Mouse (Mus musculus) kidney, postnatal 36 days (tissue): Measurements from ENCODE around the gene Dlk2.

Source experiments
- DNase-seq, 2 experiments: peaks; one replicate each; pipeline ENCODE4 v3.0.0; 2021 to 2022; ENCODE audit warnings: mixed read lengths in 2 of 2

Dlk2 gene

DNA sequence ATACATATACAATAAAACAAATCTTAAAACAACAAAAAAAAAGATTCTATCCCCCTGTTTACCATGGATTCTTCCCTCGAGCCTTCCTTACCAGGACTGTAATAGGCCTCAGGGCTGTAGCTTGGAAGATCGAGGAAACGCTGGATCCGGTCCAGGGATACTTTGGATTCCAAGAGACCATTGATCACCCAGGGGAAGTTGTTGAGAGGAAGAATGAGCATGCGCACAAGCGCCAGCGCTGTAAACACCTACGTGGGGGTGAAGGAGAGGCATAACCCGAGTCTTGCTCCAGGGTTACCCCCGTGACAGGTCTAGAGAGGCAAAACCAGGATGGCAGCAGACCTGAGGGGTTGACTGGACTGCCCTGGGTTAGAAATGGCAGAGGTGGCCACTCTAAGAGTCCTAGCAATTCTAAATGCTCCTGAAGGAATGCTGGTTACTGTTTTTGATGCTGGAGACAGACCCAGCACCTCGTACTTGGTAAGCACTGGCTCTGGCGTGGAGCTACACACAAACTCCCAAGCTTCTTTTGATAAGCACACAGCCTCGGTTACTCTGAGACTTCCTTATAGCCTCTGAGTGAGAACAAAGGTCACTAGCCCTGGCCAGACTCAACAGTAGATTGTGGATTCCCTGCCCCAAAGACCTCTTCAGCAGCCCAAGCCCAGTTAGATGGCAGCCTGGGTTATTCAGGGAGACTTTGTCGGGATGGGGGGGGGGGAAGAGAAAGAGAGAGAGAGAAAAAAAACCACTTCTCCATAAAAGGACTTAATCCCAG lies 25.0 kb downstream of the Dlk2 start:
- DNase-seq: peak in 1 of 2 experiments; percentile 42

DNA sequence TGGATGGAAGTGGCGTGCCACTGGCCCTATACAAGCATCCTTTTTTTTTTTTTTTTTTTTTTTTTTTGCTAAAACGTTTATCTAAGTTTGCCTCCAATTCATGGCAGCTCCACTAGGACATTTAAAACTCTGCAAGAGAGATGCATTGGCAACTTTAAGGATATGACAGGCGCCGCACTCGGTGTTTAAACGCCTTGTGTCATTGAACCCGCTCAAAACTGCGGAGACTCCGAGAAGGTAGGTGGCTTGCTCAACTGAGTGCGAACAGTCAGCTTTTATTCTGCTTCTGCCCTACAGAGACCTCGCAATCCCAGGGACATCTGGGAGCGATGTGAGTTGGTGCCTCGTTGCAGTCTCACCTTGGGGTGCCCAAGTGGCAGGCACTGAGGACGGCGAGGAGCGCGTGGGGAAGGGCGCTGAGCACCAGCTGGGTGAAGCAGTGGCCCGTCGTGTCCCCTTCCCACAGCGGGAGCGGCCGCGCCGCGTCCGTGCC lies 30.2 kb downstream of the Dlk2 start:
- no peak for DNase-seq

DNA sequence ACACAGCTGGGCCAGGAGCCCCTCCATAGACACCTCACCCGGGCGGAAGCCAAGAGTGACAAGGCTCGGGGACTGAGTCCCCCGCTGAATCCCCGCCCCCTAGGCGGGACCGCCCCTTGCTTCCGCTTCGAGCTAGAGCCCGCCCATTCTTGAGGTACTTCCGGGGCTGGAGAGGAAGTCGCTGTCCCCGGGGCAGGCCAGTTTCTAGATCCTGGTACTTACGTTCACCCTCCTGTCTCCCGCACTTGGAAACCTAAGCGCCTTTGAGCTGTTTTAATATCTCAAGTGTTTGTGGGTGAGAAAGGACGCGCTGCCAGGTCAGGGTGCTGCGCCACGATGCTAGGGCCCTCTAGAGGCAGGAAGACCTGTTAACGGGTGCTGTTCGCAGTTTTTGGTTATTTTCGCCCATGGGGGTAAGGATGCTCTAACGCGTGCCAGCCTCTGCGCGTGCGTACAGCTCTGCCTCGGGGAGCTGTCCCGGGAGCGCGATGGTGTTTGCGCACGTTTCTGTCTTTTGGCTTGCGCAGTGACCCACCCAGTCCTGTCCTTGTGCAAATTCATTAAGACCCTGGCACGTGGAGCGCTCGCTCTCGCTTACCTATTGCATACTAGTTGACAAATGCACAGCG lies 30.8 kb downstream of the Dlk2 start, which contains the start of gene Abcc10:
Abcc10 (minus strand) TSS at position 447 of the 629 bp plus-strand sequence.
- peak; percentile 97 to 98 for DNase-seq

DNA sequence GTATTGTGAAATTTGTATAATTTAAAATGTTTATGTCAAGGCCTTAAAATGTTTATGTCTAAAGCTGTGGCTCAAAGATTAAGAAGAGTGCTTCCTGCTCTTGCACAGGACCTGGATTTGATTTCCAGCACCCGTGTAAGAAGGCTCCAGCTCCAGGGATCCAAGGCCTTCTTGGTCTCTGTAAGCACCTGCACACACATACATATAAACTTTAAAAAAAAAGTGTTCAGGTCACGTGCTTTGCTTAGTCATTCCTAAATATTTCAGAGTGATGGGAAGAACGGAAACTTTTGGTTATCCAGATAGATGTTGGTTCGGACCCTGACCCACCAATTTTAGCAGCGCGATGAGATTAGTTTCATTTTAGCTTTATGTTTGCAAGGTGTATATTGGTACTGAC lies 31.5 kb downstream of the Dlk2 start:
- no peak for DNase-seq

DNA sequence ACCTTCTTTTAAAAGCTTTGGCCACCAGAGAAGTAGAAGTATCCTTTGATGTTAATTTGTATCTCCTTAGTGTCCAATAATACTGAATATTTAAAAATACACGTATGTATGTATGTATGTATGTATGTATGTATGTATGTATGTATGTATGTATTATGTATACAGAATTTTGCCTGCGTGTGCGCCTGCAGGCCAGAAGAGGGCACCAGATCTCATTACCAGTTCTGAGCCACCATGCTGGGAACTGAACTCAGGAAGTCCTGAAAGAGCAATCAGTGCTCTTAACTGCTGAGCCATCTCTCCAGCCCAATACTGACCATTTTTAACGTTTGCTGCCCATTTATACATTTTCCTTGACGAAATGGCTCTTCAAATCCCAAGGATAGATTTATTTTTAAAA lies 39.3 kb downstream of the Dlk2 start:
- peak in 1 of 2 experiments; percentile 36 for DNase-seq

DNA sequence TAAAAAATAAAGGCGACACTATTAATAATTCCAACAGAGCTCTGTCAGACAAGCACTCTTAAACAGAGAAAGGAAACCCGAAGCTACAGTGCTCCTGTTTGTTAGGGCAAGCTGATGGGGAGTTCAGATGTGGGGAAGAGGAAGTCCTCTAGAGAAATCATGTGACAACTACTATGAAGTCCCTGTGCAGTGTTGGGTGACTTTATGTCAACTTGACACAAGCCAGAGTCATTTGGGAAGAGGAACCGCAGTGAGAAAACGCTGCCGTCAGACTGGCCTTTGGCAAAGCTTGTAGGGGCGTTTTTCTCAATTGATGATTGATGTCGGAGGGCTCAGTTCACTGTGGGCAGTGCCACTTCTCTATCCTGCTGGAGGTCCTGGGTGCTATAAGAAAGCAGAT lies 44.0 kb downstream of the Dlk2 start:
- DNase-seq: no peak

DNA sequence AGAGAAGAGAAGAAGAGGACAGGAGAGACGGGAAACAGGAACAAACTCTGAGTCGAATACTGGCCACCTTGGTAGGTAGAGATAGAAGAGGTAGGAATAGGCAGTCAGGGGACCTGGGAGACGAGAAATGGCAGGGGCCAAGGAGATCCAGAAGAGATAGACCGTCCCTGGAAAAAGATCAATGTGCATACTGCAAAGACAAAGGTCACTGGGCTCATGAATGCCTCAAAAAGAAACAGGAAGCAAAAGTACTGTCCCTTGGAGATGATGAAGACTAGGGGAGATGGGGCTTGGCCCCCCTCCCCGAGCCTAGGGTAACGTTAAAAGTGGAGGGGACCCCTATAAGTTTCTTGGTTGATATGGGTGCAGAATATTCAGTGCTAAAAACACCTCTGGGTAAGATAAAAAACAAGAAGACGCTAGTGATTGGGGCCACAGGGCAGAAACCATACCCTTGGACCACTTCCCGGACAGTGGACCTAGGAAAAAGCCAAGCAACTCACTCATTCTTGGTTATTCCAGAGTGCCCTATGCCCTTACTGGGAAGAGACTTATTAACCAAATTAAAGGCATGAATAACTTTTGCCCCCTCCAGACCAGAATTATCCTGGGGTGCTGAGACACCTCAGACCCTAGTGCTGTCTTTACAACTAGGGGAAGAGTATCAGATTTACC lies 53.9 kb downstream of the Dlk2 start:
- DNase-seq: peak; percentile 54 to 62
